Mouse (Mus musculus): ENCODE data around the gene Prkce. TPM values are rescaled to one million over a fixed set of nuclear protein-coding genes. Genes with fewer than 3 reads are reported as not detected.
A peak's percentile ranks its signal among the peaks of the same experiment; 100 is the strongest.

The Prkce gene
- total RNA-seq, 2 experiments from 2014 or later, result 315 to 338 TPM

DNA sequence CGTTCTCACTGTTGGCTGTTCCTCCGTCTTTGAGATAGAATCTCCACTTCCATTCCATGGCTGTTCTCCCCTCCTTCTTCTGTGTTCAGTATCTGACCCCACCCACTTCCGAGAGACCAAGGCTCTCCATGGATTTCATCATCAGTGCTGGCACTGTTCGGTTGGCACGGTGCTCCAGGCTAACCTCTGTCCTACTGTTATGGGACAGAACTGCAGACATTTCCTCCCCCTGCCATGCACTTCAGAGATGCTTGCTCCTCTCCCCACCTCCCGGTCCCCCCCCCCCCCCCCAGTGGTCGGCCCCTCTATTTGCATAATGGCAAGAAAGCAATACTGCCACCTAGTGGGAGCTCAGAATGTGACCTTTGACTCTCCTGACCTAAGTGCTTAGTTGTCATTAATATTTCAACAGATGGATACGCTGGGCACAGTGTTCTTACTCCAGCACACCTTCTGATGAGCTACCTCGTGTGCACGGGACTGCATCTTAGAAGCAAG, 125.7 kb downstream of the Prkce start:
- DNase-seq (ENCODE audit: low spot score in 2 of 2), result no peak

DNA sequence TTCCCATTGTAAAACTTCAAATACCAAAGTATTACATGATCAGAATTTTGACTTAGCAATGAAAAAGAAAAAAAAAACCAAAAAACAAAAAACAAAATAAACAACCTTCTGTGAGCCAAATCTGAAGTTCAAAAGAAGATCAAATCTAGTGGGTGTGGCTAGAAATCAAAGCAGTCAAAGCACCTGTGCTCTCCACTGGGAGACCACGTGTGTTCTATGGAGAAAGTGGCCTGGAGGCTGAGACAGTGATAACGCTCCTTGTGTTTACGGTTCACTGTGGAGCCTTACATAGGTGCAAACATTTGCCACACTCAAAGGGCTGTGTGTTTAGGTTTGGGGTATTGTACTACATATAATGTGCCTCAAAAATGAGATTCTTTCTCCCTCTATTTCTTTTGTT, 132.0 kb downstream of the Prkce start:
- no peak for DNase-seq (ENCODE audit: low spot score in 2 of 2)

DNA sequence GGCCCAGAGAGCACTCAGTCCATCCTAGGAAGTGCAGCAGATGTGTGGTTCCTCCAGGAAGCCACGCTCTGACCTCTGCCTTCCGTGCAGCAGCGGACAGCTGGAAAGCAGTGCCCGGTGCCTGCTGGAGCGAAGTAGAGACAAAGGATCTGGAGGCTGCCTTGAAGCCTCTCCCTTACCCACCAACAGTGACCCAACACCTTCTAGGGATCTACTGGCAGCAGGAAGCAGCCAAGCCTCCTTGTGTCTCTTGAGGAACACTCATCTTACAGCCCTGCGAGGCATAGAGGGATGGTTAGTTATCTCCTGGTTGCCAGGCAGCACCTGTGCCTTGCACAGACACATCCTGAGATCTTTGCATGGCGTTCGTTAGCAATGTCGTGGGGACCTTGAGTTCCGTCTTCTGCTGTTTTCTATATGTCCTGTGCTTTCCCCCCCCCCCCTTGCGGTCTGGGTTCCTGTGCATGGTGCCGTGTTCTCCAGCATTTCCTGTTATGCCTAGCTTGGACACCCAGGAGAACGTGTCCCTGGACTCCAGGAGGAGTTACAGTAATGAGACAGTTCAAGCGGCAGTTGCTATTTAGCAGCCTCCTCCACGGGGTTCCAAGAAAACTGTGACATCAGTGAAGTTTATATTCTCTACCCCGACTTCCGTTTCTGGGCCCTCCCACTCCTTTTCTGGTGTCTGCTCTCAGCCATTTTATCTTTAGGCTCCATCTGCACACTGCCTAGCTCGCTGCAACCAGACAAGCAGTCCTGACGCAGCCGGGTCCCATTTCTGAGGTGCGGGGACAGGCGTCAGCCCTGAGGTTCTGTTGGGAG, 133.4 kb downstream of the Prkce start:
- peak in 1 of 2 experiments; percentile 48 for DNase-seq (ENCODE audit: low spot score in 2 of 2)

DNA sequence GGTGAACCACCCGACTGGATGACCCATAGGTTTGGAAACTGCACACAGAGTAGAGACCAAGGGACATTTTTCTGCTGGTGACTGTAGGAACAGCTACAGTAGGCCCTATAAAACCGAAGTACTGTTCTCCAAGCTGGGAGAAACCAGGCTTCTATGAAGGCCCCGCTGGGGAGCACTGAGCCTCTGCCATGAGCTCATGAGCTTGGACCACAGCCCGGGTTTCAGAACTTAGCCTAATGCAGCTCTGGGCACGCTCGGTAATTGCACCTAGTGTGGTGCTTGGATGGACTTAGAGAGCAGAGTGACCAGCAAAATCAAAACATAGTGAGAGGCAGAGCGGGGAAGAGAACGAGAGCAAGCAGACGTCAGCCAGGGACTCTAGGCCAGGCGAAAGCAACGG, 134.7 kb downstream of the Prkce start:
- peak; percentile 61 to 70 for DNase-seq (ENCODE audit: low spot score in 2 of 2)

DNA sequence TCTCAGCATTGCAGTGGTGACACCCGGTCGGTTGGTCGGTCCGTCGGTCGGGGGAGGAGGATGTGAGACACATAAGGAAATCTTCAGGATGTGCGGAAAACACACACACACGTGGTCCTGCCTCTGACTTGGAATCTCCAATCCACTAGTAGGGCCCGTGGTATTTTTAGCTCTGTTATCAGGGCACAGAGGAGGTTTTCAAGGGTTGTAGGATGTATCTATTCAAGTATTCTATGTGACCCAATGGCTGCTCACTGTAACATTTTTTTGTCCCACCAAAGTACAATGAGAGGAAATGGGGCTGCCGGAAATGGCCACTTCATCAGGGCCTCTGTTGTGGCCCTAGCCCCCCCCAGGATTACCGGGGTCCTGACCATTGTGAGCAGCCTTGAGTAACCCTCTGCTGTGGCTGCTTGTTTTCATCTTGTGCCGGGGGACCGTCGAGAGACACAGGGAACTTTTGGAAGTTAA, 135.3 kb downstream of the Prkce start:
- no peak for DNase-seq (ENCODE audit: low spot score in 2 of 2)

DNA sequence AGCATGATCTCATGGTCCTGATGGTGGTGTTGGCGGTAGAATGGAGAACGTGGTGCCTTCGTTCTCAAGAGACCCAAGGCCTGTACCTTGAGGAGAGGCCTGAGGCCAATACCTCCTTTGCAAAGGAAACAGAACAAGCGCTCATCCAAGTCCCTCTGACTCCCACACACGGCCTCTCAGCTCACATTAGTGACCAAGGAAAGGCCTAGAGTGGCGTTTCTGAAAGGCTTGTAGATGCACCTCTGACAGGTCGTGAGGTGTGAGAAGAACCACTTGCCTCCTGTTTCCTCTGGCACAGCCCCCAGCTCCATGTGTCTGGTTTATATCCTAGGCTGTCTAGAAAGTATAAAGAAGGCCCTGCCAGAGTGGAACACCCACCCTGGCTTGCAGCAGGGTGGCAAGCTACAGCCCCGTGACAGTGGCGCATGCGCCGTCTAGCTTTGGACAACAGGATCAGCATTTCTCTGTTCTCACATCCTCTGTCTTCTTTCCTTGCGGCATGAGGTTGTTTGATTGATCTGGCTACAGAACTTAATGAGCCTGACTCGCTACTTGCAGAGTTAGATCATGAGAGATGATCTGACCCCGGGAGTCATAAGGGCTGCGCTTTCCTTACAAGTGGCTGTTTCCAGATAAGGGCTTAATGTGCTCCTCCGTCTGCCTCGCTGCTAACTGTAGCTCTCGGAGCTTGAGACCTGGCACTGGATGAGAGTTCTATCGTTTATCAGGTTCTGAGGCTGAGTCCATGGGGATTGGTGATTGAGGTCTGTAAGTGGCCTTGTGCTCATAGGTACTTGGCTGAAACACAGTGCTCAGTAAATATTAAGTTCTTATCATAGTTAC, 136.0 kb downstream of the Prkce start:
- DNase-seq (ENCODE audit: low spot score in 2 of 2), result no peak

DNA sequence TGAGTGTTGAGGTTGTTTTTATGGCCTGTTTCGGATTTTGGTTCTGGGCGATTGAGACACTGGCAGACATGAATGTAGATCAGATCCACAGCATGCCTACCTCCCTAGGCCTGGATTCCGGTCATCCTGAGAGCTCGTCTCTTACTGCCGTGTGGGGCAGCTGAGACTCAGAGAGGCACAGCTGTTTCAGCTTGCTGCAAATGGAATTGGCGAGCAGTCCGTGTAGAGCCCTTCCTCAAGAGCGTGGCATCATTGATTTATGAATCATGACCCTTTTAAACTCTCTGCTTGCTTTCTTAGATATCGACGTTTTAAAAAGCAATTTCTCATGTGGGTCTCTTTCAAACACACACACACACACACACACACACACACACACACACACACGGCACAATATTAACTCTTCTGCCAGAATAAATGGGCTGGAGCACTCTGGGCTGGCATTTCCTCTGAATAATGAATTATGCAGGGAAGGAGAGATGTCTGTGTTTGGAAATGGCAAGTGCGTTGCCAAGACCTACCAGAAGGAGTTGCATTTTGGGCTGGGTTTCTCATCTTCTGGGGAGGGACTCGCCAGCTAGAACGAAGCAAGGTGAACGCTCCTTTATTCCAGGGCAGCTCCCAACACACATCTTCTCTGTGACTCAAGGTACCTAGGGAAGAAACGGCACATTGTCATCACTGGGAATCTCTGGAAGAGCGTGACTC, 137.5 kb downstream of the Prkce start:
- no peak for DNase-seq (ENCODE audit: low spot score in 2 of 2)

DNA sequence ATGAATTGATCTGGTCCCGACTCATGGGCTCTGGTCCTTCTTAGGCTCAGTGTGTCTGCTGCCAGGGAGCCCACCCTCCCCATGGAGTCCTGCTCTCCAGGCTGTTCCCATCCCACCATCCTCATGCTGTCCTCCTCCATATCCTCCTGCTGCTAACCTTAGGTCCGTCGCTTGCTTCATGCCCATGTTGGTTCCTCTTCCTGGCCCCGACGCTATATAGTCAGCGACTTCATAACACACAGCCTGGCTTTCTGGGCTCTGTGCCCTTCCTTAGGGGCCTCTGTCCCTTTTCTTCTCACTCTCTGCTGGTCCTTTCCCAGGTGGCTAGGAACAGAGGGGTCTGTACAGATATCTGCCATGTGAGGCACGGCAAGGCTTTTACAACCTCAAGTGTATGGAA, 138.6 kb downstream of the Prkce start:
- no peak for DNase-seq (ENCODE audit: low spot score in 2 of 2)

DNA sequence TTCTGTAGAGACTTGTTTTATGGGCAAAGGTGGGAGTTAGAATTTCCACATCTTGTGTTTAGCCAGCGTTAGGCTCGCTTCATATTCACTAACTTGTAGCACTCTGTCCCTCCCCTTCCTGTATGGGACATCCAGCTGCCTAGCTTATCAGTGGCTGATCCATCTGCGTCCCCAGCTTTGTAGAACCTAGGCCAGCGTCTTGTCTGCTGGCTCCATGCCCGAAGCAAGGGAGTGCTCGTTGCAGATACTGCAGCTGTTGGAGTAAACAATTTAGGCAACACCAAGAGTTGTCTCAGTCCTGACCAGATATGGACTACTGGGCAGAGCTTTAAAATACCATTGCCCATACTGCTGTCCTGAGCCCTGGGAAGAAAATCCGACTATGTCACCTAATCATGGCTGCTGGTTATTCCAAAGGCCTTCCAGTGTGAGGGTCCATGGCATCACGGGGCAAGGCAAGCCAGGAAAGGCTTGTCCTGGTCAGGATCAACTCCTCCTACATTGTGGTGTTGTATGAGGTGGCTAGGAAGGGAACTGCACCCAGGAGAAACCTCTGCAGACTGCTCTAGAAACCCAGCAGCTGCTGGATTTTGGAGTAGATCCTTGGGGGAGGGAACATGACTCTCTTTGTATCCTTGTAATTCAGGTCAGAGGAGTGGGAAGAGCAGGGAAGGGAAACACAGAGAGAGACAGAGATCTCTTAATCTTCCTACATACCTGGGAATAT, 146.0 kb downstream of the Prkce start:
- DNase-seq (ENCODE audit: low spot score in 2 of 2), result no peak

DNA sequence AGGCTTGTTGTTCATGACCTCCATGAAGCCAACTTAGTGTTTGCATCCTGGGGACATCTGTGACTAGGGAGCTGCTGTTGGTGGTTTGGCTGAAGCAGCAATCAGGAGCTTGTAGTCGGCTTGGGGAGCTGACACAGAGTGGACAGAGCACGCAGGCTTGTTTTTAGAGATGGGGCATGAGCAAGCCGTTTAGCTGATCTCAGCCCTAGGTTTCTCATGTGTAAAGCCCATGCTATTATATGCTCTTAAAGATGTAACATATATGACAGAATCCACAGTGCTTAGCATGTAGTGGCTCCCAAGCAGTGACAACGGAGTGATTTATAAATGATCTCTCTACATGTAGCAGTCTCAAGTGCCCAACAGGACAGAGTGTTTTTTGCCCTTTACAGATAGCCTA, 148.3 kb downstream of the Prkce start:
- no peak for DNase-seq (ENCODE audit: low spot score in 2 of 2)

DNA sequence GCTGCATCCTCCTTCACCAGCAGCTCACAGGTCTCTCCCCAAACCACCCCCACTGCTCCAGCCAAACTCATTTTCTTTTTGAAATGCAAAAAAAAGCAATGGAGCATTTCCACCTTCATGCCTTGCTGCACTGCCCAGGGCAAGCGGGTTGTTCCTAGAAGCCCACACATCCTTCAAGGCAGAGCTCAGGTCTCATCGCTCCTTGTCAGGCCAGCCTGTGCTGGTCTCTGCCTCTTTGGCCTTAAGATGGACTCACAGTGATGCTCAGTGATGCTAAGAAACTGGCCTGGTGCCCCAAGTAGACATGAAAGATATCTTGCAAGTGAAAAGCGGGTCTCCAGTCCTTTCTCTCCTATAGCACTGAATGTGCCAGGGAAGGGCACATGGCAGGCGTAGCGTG, 149.2 kb downstream of the Prkce start:
- no peak for DNase-seq (ENCODE audit: low spot score in 2 of 2)

DNA sequence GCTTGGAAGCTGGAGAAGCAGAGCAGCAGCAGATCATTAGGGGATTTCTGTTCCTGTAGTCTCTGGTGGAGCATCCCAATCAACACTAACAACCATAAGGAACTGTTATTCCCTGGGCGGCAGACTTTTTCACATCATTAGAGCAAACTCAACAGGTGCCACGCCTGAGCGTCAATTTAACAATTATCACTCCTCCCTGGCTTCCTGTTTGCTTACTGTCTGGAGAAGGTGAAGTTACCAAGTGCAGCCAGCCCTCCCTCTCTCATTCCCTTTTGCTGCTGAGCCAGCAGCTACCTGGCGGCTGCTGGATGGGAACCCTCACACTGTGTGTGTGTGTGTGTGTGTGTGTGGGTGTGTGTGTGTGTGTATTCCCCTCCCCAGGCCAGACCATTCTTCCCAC, 149.6 kb downstream of the Prkce start:
- DNase-seq (ENCODE audit: low spot score in 2 of 2), result no peak

DNA sequence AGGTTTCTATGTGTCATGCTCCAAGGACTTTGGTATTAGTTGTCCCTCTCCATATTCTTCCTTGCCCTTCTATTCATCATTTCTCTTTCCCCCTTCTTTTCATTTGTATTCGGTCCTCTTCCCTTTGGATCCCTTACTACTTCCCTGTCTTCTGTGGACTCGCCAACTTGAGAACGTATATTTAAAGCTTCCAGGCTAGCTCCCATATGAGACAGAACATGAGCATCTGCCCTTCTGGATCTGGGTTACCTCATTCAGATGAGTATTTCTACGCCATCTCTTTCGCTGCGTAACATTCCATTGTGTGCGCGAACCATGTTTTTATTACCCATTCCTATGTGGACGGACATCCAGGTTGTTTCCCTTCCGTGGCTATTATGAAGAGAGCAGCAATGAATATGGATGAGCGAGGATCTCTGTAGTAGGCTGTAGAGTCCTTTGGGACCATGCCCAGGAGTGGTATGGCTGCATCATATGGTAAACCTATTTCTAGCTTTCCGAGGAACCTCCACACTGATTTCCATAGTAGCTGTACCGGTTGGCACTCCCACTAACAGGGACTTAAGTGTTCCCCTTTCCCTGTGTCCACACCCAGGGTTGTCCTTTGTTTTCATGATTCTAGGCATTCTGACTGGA, 152.5 kb downstream of the Prkce start:
- no peak for DNase-seq (ENCODE audit: low spot score in 2 of 2)

DNA sequence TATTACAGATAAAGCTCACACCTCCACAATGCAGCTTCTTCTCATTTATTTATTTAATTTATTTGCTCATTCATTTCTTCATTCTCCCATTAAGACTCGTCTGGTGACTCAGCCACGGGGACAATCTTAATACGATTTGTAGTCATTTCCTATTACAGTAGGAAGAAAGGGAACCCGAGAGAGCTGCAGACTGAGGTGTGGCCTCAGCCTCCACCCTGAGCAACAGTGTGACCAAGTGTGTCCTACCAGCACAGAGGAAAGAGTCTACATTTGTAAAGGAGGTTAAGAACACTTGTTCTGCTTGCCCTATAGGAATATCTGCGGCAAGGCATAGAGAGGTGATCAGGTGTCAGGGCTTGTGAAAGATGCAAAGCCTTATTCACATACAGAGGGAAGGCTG, 155.3 kb downstream of the Prkce start:
- DNase-seq (ENCODE audit: low spot score in 2 of 2), result no peak

DNA sequence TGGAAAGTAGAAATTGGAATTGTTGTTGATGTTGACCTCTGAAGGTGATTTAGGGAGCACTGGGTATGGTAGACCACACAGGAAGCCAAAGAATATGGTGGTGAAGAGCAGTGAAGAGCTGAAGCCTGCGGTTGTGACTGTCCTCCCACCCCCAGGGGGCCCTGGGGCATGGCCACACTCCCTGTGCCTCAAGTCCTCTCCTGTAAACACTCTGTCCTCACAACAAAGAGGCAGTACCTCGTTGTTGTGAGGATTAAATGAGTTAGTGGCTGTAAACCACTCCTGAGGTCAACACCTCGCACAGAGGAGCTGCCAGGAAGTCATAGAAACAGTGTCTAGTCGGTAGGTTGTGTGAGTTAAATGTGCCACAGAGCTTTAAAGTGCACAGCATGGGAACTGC, 155.7 kb downstream of the Prkce start:
- no peak for DNase-seq (ENCODE audit: low spot score in 2 of 2)

DNA sequence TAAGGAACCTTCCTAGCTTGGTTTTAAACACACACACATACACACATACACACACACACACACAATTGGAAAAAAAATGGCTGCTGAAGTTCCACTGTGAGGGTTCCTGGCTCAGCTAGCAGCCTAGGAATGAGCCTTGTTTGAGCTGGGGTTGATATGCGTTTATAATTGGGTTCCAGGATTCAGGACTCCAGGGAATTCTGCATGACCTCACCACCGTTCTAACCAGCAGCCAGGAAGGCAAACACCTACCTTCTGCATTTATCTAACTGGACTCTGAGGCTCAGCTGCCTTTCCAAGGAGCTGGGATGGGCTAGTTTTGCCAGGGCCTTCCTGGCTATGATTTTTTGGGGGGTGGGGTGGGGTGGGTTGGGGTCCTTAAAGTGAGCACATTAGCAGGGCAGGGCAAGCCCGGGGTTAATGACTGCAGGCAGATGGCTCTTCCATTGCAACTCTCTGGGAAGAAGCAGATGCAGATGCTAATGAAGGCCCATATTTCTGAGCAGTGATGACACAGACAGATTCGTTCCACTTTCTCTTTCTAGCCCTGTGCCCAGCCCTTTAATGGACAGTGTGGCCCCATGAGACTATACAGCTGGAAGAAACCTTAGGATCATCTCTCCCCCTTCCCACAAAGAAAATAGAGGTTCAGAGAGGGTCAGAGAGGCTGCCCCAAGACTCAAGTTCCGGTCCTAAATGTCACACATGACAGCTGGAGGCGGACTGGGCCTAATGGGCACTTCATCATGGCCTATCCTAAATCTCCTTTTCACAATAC, 156.5 kb downstream of the Prkce start:
- DNase-seq (ENCODE audit: low spot score in 2 of 2), result no peak

DNA sequence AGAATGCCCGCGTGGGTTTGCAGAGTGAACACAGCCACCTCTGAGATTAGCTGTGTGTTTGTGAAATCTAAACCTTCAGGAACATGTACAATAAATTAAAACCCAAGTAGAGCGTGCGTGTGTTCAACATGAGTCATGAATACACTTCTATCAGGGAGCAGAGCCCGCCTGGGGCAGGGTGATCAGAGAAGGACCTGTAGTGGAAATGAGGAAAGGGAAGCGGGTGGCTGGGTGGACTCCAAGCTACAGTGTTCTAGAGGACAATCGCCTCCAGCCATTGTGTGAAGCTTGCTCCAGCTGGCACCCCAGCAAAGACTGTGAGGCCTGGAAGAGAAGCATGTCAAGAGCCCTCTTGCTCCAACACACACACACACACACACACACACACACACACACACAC, 157.2 kb downstream of the Prkce start:
- no peak for DNase-seq (ENCODE audit: low spot score in 2 of 2)

DNA sequence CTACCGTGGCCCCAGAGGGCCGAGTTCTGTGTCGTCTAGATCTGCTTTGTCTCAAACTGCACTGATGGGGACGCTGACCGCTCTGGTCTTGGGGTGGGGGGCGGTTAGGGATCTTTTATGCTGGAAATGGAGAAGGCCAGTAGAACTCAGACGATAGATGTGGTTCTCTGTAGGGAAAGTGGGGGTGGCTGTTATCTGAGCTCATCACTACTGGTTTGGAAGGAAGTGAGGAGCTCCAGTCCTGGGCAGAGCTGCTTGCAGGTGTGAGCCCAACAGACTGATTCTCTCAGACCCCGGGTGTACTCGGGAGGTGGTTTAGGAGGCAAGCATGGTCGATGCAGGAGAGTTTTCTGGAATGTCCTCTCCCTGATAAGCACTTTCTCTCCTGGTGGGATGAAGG, 157.7 kb downstream of the Prkce start:
- DNase-seq (ENCODE audit: low spot score in 2 of 2), result no peak

DNA sequence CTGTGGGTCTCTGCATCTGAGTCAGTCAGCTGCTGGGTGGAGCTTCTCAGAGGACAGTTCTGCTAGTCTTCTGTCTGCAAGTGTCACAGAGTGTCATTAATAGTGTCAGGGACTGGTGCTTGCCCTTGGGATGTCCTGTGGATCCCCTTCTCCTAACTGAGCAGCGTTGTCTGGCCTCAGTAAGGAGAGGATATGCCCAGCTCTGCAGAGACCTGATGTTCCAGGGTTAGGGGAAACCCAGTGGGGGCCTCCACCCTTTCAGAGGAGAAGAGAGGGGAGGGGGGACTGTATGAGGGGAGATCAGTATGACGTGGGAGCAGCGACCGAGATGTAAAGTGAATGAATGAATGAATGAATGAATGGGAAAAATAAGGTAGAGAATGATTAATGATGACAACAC, 160.4 kb downstream of the Prkce start:
- no peak for DNase-seq (ENCODE audit: low spot score in 2 of 2)

Measured in layer of hippocampus, postnatal 10 days (tissue).